Mouse (Mus musculus): Measurements from ENCODE around the gene Gse1. TPM values are rescaled to one million over a fixed set of nuclear protein-coding genes. Genes with fewer than 3 reads are reported as not detected.

Gene Gse1
- polyA plus RNA-seq, 1 experiment from 2014 or later = 6.7 TPM

GRCm38 (mm10) chr8:120505082-120505511, 276.8 kb downstream of the Gse1 start:
- H3K27me3 ChIP-seq (ENCODE audit: insufficient read depth, low read length) = no peaks in the 10 kb centered on the region
- H3K4me3 ChIP-seq (ENCODE audit: low read length) = peak overlapping the region; percentile 21; the same call in 1 of the 2 replicates
- 3% methylated on average over 19 of the region's 19 CpGs for WGBS
- peak overlapping the region; percentile 51 for H3K27ac ChIP-seq (ENCODE audit: low read length)
- peak overlapping the region; percentile 46 for H3K9ac ChIP-seq (replicated peaks; ENCODE audit: low read length)
- H3K4me1 ChIP-seq (ENCODE audit: insufficient read depth, low read length) = peaks cover 74% of the 10 kb centered on the region
- no peaks in the 10 kb centered on the region for H3K9me3 ChIP-seq (ENCODE audit: low read length)
- ATAC-seq (ENCODE audit: low FRiP score, low TSS enrichment) = 0 out of 2 replicates have a peak, but pooled peaks have one; percentile 4
- no peaks in the 10 kb centered on the region for H3K36me3 ChIP-seq (ENCODE audit: insufficient read depth, low read length)
- H3K4me2 ChIP-seq (replicated peaks; ENCODE audit: low read depth, low read length) = peak overlapping the region; percentile 40

DNA sequence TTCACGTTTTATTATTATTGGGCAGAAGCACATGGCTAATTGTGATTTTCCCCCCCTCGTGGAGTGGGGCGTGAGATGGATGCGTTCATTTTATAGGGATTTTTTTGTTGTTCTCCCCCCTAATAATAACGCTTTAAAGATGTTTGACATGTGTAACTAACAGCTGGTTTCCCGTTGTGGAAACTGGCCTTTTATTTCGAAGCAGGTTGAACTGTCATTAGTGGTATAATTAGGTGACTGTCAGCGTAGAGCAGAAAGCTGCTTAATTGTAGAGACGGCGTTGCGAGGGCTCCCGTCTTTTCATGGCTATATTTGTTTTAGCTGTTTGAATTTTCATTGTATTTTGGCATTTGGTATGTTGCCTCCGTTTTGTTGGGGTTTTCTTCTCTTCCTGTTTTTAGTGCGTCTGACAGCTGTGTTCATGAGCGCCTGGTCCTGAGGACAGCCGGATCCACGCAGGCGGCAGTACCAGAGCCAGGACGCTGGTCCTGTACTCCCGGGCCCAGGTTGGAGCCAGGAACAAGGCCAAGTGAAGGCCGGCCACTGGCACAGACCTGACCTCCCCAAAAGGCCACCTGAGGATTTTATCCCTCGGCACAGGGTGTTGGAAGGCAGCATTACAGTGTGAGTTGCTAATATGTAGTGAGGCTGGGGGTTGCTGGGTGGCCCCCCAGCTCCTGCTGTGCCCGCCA, 277.5 kb downstream of the Gse1 start:
- H3K4me1 ChIP-seq (ENCODE audit: insufficient read depth, low read length) = peaks cover 74% of the 10 kb centered on the region
- 0 out of 2 replicates have a peak overlapping the region, but pooled peaks have one; percentile 46 for H3K9ac ChIP-seq (replicated peaks; ENCODE audit: low read length)
- no peak overlapping the region for H3K4me3 ChIP-seq (ENCODE audit: low read length)
- no peaks in the 10 kb centered on the region for H3K36me3 ChIP-seq (ENCODE audit: insufficient read depth, low read length)
- 31% methylated on average over 23 of the region's 23 CpGs for WGBS
- H3K9me3 ChIP-seq (ENCODE audit: low read length) = no peaks in the 10 kb centered on the region
- no peaks in the 10 kb centered on the region for H3K27me3 ChIP-seq (ENCODE audit: insufficient read depth, low read length)
- no peak for ATAC-seq (ENCODE audit: low FRiP score, low TSS enrichment)
- H3K27ac ChIP-seq (ENCODE audit: low read length) = peak overlapping the region; percentile 51; the same call in 1 of the 2 replicates
- H3K4me2 ChIP-seq (replicated peaks; ENCODE audit: low read depth, low read length) = peak overlapping the region; percentile 40

DNA sequence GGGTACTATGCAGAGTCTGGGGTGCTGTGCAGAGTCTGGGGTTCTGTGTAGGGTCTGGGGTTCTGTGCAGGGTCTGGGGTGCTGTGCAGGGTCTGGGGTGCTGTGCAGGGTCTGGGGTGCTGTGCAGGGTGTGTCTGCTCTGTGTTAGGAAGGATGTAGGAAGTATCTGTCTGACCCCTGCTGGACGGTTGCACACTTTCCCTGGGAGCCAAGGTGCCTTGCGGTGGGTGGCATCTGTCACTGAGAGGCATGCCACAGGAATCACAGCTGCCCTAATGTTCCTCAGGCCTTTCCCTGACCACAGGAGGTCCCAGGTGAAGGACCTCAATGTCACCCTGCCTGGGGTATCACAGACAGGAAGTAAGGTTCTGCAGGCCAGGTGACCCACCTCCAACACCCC, 278.3 kb downstream of the Gse1 start:
- WGBS = 53% methylated on average over 2 of the region's 2 CpGs
- Histone ChIP-seq H3K4me1 (ENCODE audit: insufficient read depth, low read length) (peaks cover 77% of the 10 kb centered on the region), H3K9ac (replicated peaks; ENCODE audit: low read length) (no peak overlapping the region), H3K36me3 (ENCODE audit: insufficient read depth, low read length) (no peaks in the 10 kb centered on the region), H3K27ac (ENCODE audit: low read length) (no peak overlapping the region), H3K4me3 (ENCODE audit: low read length) (no peak overlapping the region), H3K9me3 (ENCODE audit: low read length) (no peaks in the 10 kb centered on the region), H3K27me3 (ENCODE audit: insufficient read depth, low read length) (no peaks in the 10 kb centered on the region), H3K4me2 (replicated peaks; ENCODE audit: low read depth, low read length) (no peak overlapping the region)
- ATAC-seq (ENCODE audit: low FRiP score, low TSS enrichment) = no peak

- Histone ChIP-seq H3K9me3 (ENCODE audit: low read length) (no peaks in the 10 kb centered on the region), H3K4me3 (ENCODE audit: low read length) (no peak overlapping the region), H3K27me3 (ENCODE audit: insufficient read depth, low read length) (no peaks in the 10 kb centered on the region), H3K4me2 (replicated peaks; ENCODE audit: low read depth, low read length) (no peak overlapping the region), H3K27ac (ENCODE audit: low read length) (no peak overlapping the region), H3K9ac (replicated peaks; ENCODE audit: low read length) (no peak overlapping the region), H3K36me3 (ENCODE audit: insufficient read depth, low read length) (no peaks in the 10 kb centered on the region), H3K4me1 (ENCODE audit: insufficient read depth, low read length) (peaks cover 83% of the 10 kb centered on the region)
- no peak for ATAC-seq (ENCODE audit: low FRiP score, low TSS enrichment)
- WGBS = 91% methylated on average over 9 of the region's 9 CpGs
Measured at GRCm38 (mm10) chr8:120507290-120507689, 279.0 kb downstream of the Gse1 start.

- H3K36me3 ChIP-seq (ENCODE audit: insufficient read depth, low read length) = no peaks in the 10 kb centered on the region
- no peak overlapping the region for H3K27ac ChIP-seq (ENCODE audit: low read length)
- peak overlapping the region; percentile 8 for H3K4me3 ChIP-seq (ENCODE audit: low read length)
- peak overlapping the region; percentile 46 for H3K4me2 ChIP-seq (replicated peaks; ENCODE audit: low read depth, low read length)
- no peaks in the 10 kb centered on the region for H3K27me3 ChIP-seq (ENCODE audit: insufficient read depth, low read length)
- no peaks in the 10 kb centered on the region for H3K9me3 ChIP-seq (ENCODE audit: low read length)
- peak; percentile 68 for ATAC-seq (ENCODE audit: low FRiP score, low TSS enrichment)
- peak overlapping the region; percentile 3 for H3K9ac ChIP-seq (replicated peaks; ENCODE audit: low read length)
- 7% methylated on average over 21 of the region's 21 CpGs for WGBS
- peaks cover 73% of the 10 kb centered on the region for H3K4me1 ChIP-seq (ENCODE audit: insufficient read depth, low read length)
Measured at GRCm38 (mm10) chr8:120509136-120510034, 281.1 kb downstream of the Gse1 start.

DNA sequence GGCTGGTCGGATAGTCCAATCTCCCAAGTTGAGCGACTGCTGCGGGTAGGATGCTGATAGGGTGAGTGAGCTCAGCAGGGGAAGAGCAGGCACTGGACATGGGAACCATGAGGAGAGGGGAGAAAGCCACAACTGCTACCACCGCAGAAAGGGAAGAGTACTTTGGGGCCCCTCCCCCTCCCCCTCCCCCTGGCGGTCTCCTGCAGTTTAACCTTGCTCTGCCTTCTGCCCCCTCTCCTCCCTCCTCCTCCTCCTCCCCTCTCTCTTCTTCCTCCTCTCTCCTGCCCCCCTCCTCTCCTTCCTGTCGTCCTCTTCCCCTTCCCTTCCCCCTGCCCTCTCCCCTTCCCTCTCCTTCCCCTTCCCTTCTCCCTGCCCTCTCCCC, 281.8 kb downstream of the Gse1 start:
- Histone ChIP-seq H3K9me3 (ENCODE audit: low read length) (no peaks in the 10 kb centered on the region), H3K4me1 (ENCODE audit: insufficient read depth, low read length) (peaks cover 69% of the 10 kb centered on the region), H3K27ac (ENCODE audit: low read length) (no peak overlapping the region), H3K4me3 (ENCODE audit: low read length) (no peak overlapping the region), H3K27me3 (ENCODE audit: insufficient read depth, low read length) (no peaks in the 10 kb centered on the region), H3K9ac (replicated peaks; ENCODE audit: low read length) (no peak overlapping the region), H3K36me3 (ENCODE audit: insufficient read depth, low read length) (no peaks in the 10 kb centered on the region), H3K4me2 (replicated peaks; ENCODE audit: low read depth, low read length) (peak overlapping the region; percentile 46; the same call in 1 of the 2 replicates)
- 5% methylated on average over 5 of the region's 6 CpGs for WGBS
- no peak for ATAC-seq (ENCODE audit: low FRiP score, low TSS enrichment)

- Histone ChIP-seq H3K36me3 (ENCODE audit: insufficient read depth, low read length) (no peaks in the 10 kb centered on the region), H3K4me3 (ENCODE audit: low read length) (no peak overlapping the region), H3K9me3 (ENCODE audit: low read length) (no peaks in the 10 kb centered on the region), H3K27me3 (ENCODE audit: insufficient read depth, low read length) (no peaks in the 10 kb centered on the region), H3K9ac (replicated peaks; ENCODE audit: low read length) (no peak overlapping the region), H3K4me1 (ENCODE audit: insufficient read depth, low read length) (peaks cover 66% of the 10 kb centered on the region), H3K27ac (ENCODE audit: low read length) (no peak overlapping the region), H3K4me2 (replicated peaks; ENCODE audit: low read depth, low read length) (no peak overlapping the region)
- no peak for ATAC-seq (ENCODE audit: low FRiP score, low TSS enrichment)
- 26% methylated on average over 5 of the region's 5 CpGs for WGBS
Measured at GRCm38 (mm10) chr8:120510863-120511457, 282.7 kb downstream of the Gse1 start.

GRCm38 (mm10) chr8:120511737-120512136, 283.5 kb downstream of the Gse1 start:
- no peak overlapping the region for H3K9ac ChIP-seq (replicated peaks; ENCODE audit: low read length)
- H3K4me3 ChIP-seq (ENCODE audit: low read length) = no peak overlapping the region

GRCm38 (mm10) chr8:120512326-120512725, 284.1 kb downstream of the Gse1 start:
- no peak overlapping the region for H3K4me2 ChIP-seq (replicated peaks; ENCODE audit: low read depth, low read length)
- no peak overlapping the region for H3K27ac ChIP-seq (ENCODE audit: low read length)
- no peak overlapping the region for H3K4me3 ChIP-seq (ENCODE audit: low read length)
- no peaks in the 10 kb centered on the region for H3K36me3 ChIP-seq (ENCODE audit: insufficient read depth, low read length)
- WGBS = 57% methylated on average over 11 of the region's 11 CpGs
- H3K9me3 ChIP-seq (ENCODE audit: low read length) = no peaks in the 10 kb centered on the region
- ATAC-seq (ENCODE audit: low FRiP score, low TSS enrichment) = no peak
- H3K4me1 ChIP-seq (ENCODE audit: insufficient read depth, low read length) = peaks cover 70% of the 10 kb centered on the region
- no peak overlapping the region for H3K9ac ChIP-seq (replicated peaks; ENCODE audit: low read length)
- H3K27me3 ChIP-seq (ENCODE audit: insufficient read depth, low read length) = no peaks in the 10 kb centered on the region

More at GRCm38 (mm10) chr8:120511737-120512136, 283.5 kb downstream of the Gse1 start:
- peaks cover 66% of the 10 kb centered on the region for H3K4me1 ChIP-seq (ENCODE audit: insufficient read depth, low read length)
- 41% methylated on average over 8 of the region's 8 CpGs for WGBS
- H3K4me2 ChIP-seq (replicated peaks; ENCODE audit: low read depth, low read length) = no peak overlapping the region
- no peaks in the 10 kb centered on the region for H3K36me3 ChIP-seq (ENCODE audit: insufficient read depth, low read length)
- no peaks in the 10 kb centered on the region for H3K27me3 ChIP-seq (ENCODE audit: insufficient read depth, low read length)
- ATAC-seq (ENCODE audit: low FRiP score, low TSS enrichment) = no peak
- no peaks in the 10 kb centered on the region for H3K9me3 ChIP-seq (ENCODE audit: low read length)
- H3K27ac ChIP-seq (ENCODE audit: low read length) = no peak overlapping the region
